Mouse (Mus musculus) embryonic fibroblast, embryonic 13.5 days (primary cell): Measurements from ENCODE around the gene Glud1.

Source experiments
- CTCF ChIP-seq: IDR thresholded peaks from 2 replicates; pipeline ENCODE4 v1.5.1; 2011; ENCODE audit warnings: mild to moderate bottlenecking, control low read depth, low read length, moderate library complexity, borderline replicate concordance; ENCODE audit not compliant: insufficient read depth
- POLR2A ChIP-seq: IDR thresholded peaks from 2 replicates; pipeline ENCODE4 v1.6.1; 2011; ENCODE audit warnings: low read depth, mild to moderate bottlenecking, control low read depth, low read length, moderate library complexity

- TF ChIP-seq POLR2A (no peak), CTCF (no peak)
Measured at GRCm38 (mm10) chr14:34296350-34296749, 14.2 kb upstream of the Glud1 start.
